Mouse (Mus musculus): ENCODE results near the gene Lmln.

GRCm38 (mm10) chr16:33043268-33043667, 19.1 kb upstream of the Lmln start:
- no peak for TF ChIP-seq POLR2A (IDR thresholded peaks at IDR 0.05; ENCODE audit: low read depth, low read length)
- no peak for TF ChIP-seq CTCF (IDR thresholded peaks at IDR 0.05; ENCODE audit: extremely low read depth, insufficient read length, insufficient replicate concordance, low read depth, low read length)

All from small intestine, adult 2 months (tissue).